Mouse (Mus musculus): ENCODE measurements around the gene Cmtm4.

- TF ChIP-seq CTCF (IDR thresholded peaks at IDR 0.05; ENCODE audit: low read depth) (no peak), EP300 (IDR thresholded peaks at IDR 0.05; ENCODE audit: low read depth) (no peak)
These were observed 61.4 kb downstream of the Cmtm4 start for GRCm38 (mm10) chr8:104334196-104334595.

Measured in liver, embryonic 14.5 days (tissue).